Mouse (Mus musculus) cerebellum, postnatal 36 days (tissue): Measurements from ENCODE around the gene Notch3.
A peak's percentile ranks its signal among the peaks of the same experiment; 100 is the strongest.
"Not testable (repeated sequence)": the region's sequence is repeated elsewhere in the genome, so short reads cannot be mapped to it uniquely, and the experiment has no call there.

Source experiments
- DNase-seq, 2 experiments: peaks; one replicate each; pipeline ENCODE4 v3.0.0; 2021 to 2022; ENCODE audit warnings: mixed read lengths in 2 of 2

Notch3 gene

DNA sequence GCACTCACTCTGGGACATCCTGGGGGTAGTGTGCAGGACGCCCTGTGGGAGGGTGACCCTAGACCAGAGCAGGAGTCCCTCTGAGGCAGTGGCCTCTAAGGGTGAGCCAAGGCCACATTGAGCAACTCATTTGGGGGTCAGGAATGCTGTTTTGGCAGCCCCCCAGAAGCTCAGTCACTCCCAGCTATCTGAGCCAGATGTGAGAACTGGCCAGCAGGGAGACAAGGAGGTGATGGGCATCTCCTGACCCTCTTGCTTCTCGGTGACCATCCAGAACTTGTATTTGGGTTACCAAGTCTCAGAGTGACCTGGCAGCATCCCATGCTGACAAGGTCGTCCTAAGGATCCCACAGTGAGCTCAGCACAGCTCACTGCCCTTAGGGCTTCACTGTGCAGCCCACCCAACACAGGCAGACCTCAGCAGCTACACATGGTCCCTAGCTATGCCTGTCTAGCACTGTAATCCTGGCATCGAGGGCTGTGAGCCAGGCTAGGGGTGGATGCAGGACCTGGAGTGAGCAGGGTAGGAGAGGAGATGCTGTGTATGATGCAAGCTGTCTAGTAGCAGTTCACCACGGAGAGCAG is 49.3 kb downstream of the Notch3 start:
- no peak for DNase-seq

GRCm38 (mm10) chr17:32116586-32117286 is 49.9 kb downstream of the Notch3 start:
- DNase-seq, result no peak

GRCm38 (mm10) chr17:32114486-32114885 is 52.2 kb downstream of the Notch3 start:
- not testable (repeated sequence) for DNase-seq

- DNase-seq, result peak; percentile 60 to 62
Observed at GRCm38 (mm10) chr17:32113523-32114421, 52.9 kb downstream of the Notch3 start.

- DNase-seq, result peak in 1 of 2 experiments; percentile 23
Observed at GRCm38 (mm10) chr17:32113255-32113522, 53.5 kb downstream of the Notch3 start.

DNA sequence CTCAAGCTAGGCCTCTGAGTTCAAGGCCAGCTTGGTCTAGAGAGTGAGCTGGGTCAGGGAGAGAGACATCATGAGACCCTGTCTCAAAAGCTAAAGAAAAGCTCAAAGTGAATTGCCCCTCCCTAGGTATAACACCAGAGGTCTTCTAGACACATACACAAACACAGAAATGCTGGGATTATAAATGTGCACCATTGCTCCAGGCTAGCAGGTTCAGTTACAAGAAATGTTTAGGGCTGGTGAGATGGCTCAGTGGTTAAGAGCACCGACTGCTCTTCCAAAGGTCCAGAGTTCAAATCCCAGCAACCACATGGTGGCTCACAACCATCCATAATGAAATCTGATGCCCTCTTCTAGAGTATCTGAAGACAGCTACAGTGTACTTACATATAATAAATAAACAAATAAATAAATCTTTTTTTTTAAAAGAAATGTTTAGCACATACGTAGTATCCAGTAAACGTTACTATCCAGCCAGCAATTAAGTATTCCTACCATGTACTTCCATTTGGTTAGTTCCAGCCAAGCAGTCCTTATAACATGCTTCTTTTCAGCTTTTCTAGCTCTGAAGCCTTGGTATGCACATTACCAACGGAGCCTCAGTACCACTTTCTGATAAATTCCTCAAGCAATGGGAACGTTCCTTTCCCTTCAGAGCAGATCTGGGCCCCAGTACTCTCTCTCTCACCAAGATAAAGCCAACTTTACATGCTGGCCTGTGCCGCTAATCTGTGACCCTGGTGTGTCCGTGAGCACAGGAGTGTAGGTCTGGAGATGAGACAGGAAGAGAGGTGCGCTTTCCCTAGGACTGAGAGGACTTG is 54.0 kb downstream of the Notch3 start:
- no peak for DNase-seq

- no peak for DNase-seq
Observed at GRCm38 (mm10) chr17:32110980-32111780, 55.5 kb downstream of the Notch3 start.

DNA sequence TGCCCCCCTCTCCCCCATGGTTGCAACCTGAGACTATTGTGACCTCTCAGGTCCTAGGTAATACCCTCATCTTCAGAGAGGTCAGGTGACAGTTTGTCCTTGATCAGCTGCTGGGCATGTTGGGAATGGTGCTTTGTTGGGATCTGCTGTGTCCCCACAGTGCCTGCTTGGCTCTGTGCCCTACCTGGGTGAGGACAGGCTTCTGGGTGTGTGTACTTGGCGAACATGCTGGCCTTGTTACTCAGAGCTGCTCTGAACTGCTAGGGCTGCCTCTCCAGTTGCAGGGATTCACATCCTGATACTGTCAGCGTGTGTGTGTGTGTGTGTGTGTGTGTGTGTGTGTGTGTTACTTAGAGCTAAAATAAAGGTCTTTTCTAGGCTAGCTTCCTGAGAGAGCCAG is 56.2 kb downstream of the Notch3 start:
- no peak for DNase-seq

GRCm38 (mm10) chr17:32109201-32109940 is 57.3 kb downstream of the Notch3 start:
- no peak for DNase-seq

GRCm38 (mm10) chr17:32108320-32109011 is 58.2 kb downstream of the Notch3 start:
- not testable (repeated sequence) for DNase-seq

- DNase-seq, result no peak
Observed at GRCm38 (mm10) chr17:32107877-32108276, 58.8 kb downstream of the Notch3 start.

DNA sequence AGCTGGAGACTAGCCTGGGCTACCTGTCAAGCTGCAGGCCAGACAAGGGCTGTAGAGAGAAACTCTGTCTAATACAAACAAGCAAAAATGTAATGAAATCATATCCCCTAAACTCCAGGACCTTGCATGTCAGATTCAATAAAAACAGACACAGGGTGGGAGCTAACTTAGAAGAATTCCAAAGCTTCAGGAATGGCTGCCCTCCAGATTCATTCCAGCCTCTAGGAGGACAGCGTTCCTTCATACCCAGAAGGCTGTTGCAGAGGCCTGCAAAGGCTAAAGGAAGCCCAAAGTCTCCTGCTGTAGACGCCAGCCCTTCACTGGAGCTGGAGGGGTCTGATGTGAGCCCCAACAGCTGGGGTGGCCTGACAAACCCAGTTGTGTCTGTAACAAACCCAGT is 60.3 kb downstream of the Notch3 start:
- DNase-seq, result no peak

GRCm38 (mm10) chr17:32103054-32103453 is 63.6 kb downstream of the Notch3 start:
- no peak for DNase-seq

DNA sequence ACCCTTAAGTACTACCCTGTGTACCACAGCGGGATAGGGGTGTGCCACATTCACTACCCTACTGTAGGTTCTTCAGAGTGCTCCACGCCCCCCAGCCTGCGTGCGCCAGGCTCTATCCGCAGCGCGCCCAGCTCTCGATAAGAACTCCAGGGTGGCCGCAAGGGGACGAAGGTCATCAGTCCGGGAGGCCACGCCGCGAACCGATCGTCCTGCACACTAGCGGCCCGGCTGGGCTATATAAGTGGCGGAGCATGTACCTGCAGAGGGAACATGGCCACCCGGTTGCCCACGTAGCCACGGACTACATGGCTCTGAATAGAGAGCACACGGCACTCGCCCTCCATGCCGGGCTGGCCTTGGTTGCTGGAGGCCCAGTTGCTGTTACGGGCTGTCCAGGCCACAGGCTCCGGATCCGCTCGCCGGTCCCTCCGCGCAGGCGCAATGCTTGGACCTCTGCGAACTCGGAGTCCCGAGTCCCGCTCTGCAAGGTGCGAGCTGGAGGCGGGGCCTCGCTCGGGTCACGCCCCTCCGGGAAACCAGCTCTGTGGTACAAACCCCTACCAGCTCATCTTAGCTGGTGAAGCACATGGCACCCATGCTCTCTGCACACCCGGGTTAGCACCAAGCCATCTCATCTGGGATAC is 66.6 kb downstream of the Notch3 start:
- DNase-seq, result peak; percentile 38 to 57

- no peak for DNase-seq
Observed at GRCm38 (mm10) chr17:32099574-32099942, 67.1 kb downstream of the Notch3 start.

- not testable (repeated sequence) for DNase-seq
Observed at GRCm38 (mm10) chr17:32098905-32099304, 67.7 kb downstream of the Notch3 start.

- peak in 1 of 2 experiments; percentile 24 for DNase-seq
Observed at GRCm38 (mm10) chr17:32097676-32098075, 69.0 kb downstream of the Notch3 start.

DNA sequence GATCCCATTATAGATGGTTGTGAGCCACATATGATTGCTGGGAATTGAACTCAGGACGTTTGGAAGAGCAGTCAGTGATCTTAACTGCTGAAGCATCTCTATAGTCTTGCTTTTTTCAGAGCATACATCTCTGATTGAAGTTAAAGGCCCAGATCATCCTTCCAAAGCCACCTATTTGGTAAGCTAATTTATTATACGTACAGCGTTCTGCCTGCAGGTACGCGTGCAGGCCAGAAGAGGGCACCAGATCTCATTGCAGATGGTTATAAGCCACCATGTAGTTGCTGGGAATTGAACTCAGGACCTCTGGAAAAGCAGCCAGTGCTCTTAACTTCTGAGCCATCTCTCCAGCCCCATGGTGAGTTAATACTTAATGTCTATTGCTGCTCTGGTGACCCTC is 73.8 kb downstream of the Notch3 start:
- no peak for DNase-seq

GRCm38 (mm10) chr17:32092241-32092619 is 74.4 kb downstream of the Notch3 start:
- DNase-seq, result no peak
